Mouse (Mus musculus) hindbrain, embryonic 14.5 days (tissue): ENCODE measurements at regions not wholly inside any gene's neighbourhood (a gene's known extent, or its start where the extent isn't known, plus 50 kb on each side); places are given as distances from the start of the nearest gene placed in this dataset.
A peak's percentile ranks its signal among the peaks of the same experiment; 100 is the strongest.

Source experiments
- ATAC-seq: fragments of 200-750 bp; cut with Nextera tagmentation; 2 replicates; pipeline ENCODE4 v1.8.0; 2017; ENCODE audit warnings: moderate number of reproducible peaks, mild to moderate bottlenecking, moderate TSS enrichment, moderate library complexity; ENCODE audit not compliant: low FRiP score
- DNase-seq: peaks from one replicate; pipeline ENCODE4 v3.0.0-alpha.2; 2015; ENCODE audit warnings: low spot score
- H3K27ac ChIP-seq: fragments of 300-500 bp; sonication (generic); 2 replicates; pipeline ENCODE4 v1.5.1; 2014; ENCODE audit warnings: mild to moderate bottlenecking, moderate library complexity
- H3K27me3 ChIP-seq: fragments of 300-500 bp; sonication (generic); 2 replicates; pipeline ENCODE4 v1.6.1; 2014; ENCODE audit warnings: mild to moderate bottlenecking, low read length, mixed read lengths; ENCODE audit not compliant: control insufficient read depth, insufficient read depth
- H3K36me3 ChIP-seq: fragments of 300-500 bp; sonication (generic); replicated peaks from 2 replicates; pipeline ENCODE4 v1.6.1; 2014; ENCODE audit not compliant: control insufficient read depth, insufficient read depth
- H3K4me1 ChIP-seq: fragments of 300-500 bp; sonication (generic); replicated peaks from 2 replicates; pipeline ENCODE4 v1.6.1; 2014; ENCODE audit warnings: antibody characterized with exemption, low read length, mixed read lengths; ENCODE audit not compliant: control insufficient read depth, insufficient read depth
- H3K4me2 ChIP-seq: fragments of 300-500 bp; sonication (generic); replicated peaks from 2 replicates; pipeline ENCODE4 v1.6.1; 2014; ENCODE audit warnings: mild to moderate bottlenecking, moderate library complexity
- H3K4me3 ChIP-seq: fragments of 300-500 bp; sonication (generic); replicated peaks from 2 replicates; pipeline ENCODE4 v1.5.1; 2014; ENCODE audit warnings: mild to moderate bottlenecking, low read length
- H3K9ac ChIP-seq: fragments of 300-500 bp; sonication (generic); 2 replicates; pipeline ENCODE4 v1.6.1; 2014
- H3K9me3 ChIP-seq: fragments of 300-500 bp; sonication (generic); 2 replicates; pipeline ENCODE4 v1.6.1; 2016; ENCODE audit warnings: low read length; ENCODE audit not compliant: control insufficient read depth
- WGBS: fragments of 180-500 bp; shearing (Covaris S2); extraction: QIAGEN DNeasy Blood & Tissue Kit; methylation state at CpG from one replicate; pipeline ENCODE4 v1.1.7; 2014; 5-methylcytosine and 5-hydroxymethylcytosine counted together

- ATAC-seq (peak; percentile 59; the same call in 1 of the 2 replicates), DNase-seq (no peak)
- 27% methylated on average over 1 of the region's 1 CpGs for WGBS
- Histone ChIP-seq H3K4me2 (no peak overlapping the region), H3K27ac (no peak overlapping the region), H3K36me3 (no peaks in the 10 kb centered on the region), H3K4me1 (no peaks in the 10 kb centered on the region), H3K9ac (no peak overlapping the region), H3K9me3 (no peaks in the 10 kb centered on the region), H3K4me3 (no peak overlapping the region), H3K27me3 (0 out of 2 replicates have a peak, but pooled peaks cover 9% of the 10 kb centered on the region)
Measured at GRCm38 (mm10) chrX:162266769-162267168, 107.2 kb upstream of the Nhs start.

- DNase-seq (no peak), ATAC-seq (no peak)
- Histone ChIP-seq H3K4me1 (no peaks in the 10 kb centered on the region), H3K27ac (no peak overlapping the region), H3K4me2 (no peak overlapping the region), H3K9me3 (no peaks in the 10 kb centered on the region), H3K9ac (no peak overlapping the region), H3K36me3 (no peaks in the 10 kb centered on the region), H3K27me3 (peaks cover 14% of the 10 kb centered on the region), H3K4me3 (no peak overlapping the region)
- WGBS: 82% methylated on average over 3 of the region's 3 CpGs
Measured at GRCm38 (mm10) chrX:162257398-162257797, 97.9 kb upstream of the Nhs start.

GRCm38 (mm10) chrX:162255873-162256272, 96.3 kb upstream of the Nhs start:
- DNase-seq (no peak), ATAC-seq (no peak)
- Histone ChIP-seq H3K4me1 (no peaks in the 10 kb centered on the region), H3K9ac (no peak overlapping the region), H3K27me3 (peaks cover 14% of the 10 kb centered on the region), H3K36me3 (no peaks in the 10 kb centered on the region), H3K4me2 (no peak overlapping the region), H3K4me3 (no peak overlapping the region), H3K27ac (no peak overlapping the region), H3K9me3 (no peaks in the 10 kb centered on the region)

GRCm38 (mm10) chrX:162241291-162241690, 81.8 kb upstream of the Nhs start:
- Histone ChIP-seq H3K4me3 (no peak overlapping the region), H3K9me3 (no peaks in the 10 kb centered on the region), H3K4me2 (no peak overlapping the region), H3K27me3 (peaks cover 24% of the 10 kb centered on the region), H3K27ac (no peak overlapping the region), H3K9ac (no peak overlapping the region), H3K36me3 (no peaks in the 10 kb centered on the region), H3K4me1 (no peaks in the 10 kb centered on the region)
- WGBS: 64% methylated on average over 3 of the region's 3 CpGs
- no peak for DNase-seq
- ATAC-seq: no peak

GRCm38 (mm10) chrX:162235552-162235951, 76.0 kb upstream of the Nhs start:
- Histone ChIP-seq H3K9me3 (no peaks in the 10 kb centered on the region), H3K27ac (no peak overlapping the region), H3K4me3 (no peak overlapping the region), H3K4me1 (no peaks in the 10 kb centered on the region), H3K4me2 (no peak overlapping the region), H3K36me3 (no peaks in the 10 kb centered on the region), H3K27me3 (0 out of 2 replicates have a peak, but pooled peaks cover 3% of the 10 kb centered on the region), H3K9ac (no peak overlapping the region)
- 77% methylated on average over 5 of the region's 5 CpGs for WGBS
- no peak for DNase-seq
- no peak for ATAC-seq

- no peaks in the 10 kb centered on the region for H3K9me3 ChIP-seq
- DNase-seq (no peak), ATAC-seq (no peak)
- no peak overlapping the region for H3K27ac ChIP-seq
- no peaks in the 10 kb centered on the region for H3K4me1 ChIP-seq
- H3K9ac ChIP-seq: no peak overlapping the region
- no peak overlapping the region for H3K4me3 ChIP-seq
- no peaks in the 10 kb centered on the region for H3K36me3 ChIP-seq
- no peak overlapping the region for H3K4me2 ChIP-seq
- H3K27me3 ChIP-seq: 0 out of 2 replicates have a peak, but pooled peaks cover 5% of the 10 kb centered on the region
- WGBS: 61% methylated on average over 2 of the region's 2 CpGs
Measured at GRCm38 (mm10) chrX:162210848-162211247, 51.3 kb upstream of the Nhs start.
